Mouse (Mus musculus): ENCODE results near the gene 4930486L24Rik. TPM values are rescaled to one million over a fixed set of nuclear protein-coding genes. Genes with fewer than 3 reads are reported as not detected.

4930486L24Rik gene
- polyA plus RNA-seq (2017; shearing (Covaris generic)) = 1 to 10 TPM in 1 of 2 experiments, under 1 TPM in 1; 0.92 to 4.8 TPM

GRCm38 (mm10) chr13:60864281-60864680, at the start of gene 4930486L24Rik:
Gene 4930486L24Rik (minus strand): TSS chr13:60864475.

GRCm38 (mm10) chr13:60904780-60905179, 40.5 kb upstream of the 4930486L24Rik start, which contains the start of gene Tpbpb:
Gene Tpbpb (minus strand): TSS chr13:60904880.

GRCm38 (mm10) chr13:60897328-60897727, 33.1 kb upstream of the 4930486L24Rik start, which contains the start of gene Ctla2b:
Gene Ctla2b (minus strand): TSS chr13:60897447.

GRCm38 (mm10) chr13:60896794-60897193, 32.5 kb upstream of the 4930486L24Rik start, which contains the start of gene Gm49392:
Gene Gm49392 (minus strand): TSS chr13:60896894.

GRCm38 (mm10) chr13:60802749-60803148, 61.5 kb downstream of the 4930486L24Rik start, which contains the start of gene Ctsll3:
Gene Ctsll3 (minus strand): TSS chr13:60802849.

Other genes with a start within 250 kb of the 4930486L24Rik start
- under 1 TPM in 1 of 2 experiments, not detected in 1; 0.62 TPM for gene BC051665, start 78.1 kb downstream of the 4930486L24Rik start, polyA plus RNA-seq (2017; shearing (Covaris generic))
- not detected for gene Ctsll3, start 61.6 kb downstream of the 4930486L24Rik start, polyA plus RNA-seq (2017; shearing (Covaris generic))
- under 1 TPM; 0.29 to 0.81 TPM for gene Gm49392, start 32.4 kb upstream of the 4930486L24Rik start, polyA plus RNA-seq (2017; shearing (Covaris generic))
- gene Ctla2b, start 33.0 kb upstream of the 4930486L24Rik start, polyA plus RNA-seq (2017; shearing (Covaris generic)) = 1 to 10 TPM; 5.1 to 7.9 TPM
- not detected for gene Tpbpb, start 40.4 kb upstream of the 4930486L24Rik start, polyA plus RNA-seq (2017; shearing (Covaris generic))
- gene Gm49393, start 71.1 kb upstream of the 4930486L24Rik start, polyA plus RNA-seq (2017; shearing (Covaris generic)) = not detected
- not detected for gene Gm49391, start 72.1 kb upstream of the 4930486L24Rik start, polyA plus RNA-seq (2017; shearing (Covaris generic))
- 10 to 100 TPM; 62.2 to 75.2 TPM for gene Ctla2a, start 72.2 kb upstream of the 4930486L24Rik start, polyA plus RNA-seq (2017; shearing (Covaris generic))
- under 1 TPM in 1 of 2 experiments, not detected in 1; 0.17 TPM for gene Tpbpa, start 77.5 kb upstream of the 4930486L24Rik start, polyA plus RNA-seq (2017; shearing (Covaris generic))
- 1 to 10 TPM in 1 of 2 experiments, under 1 TPM in 1; 0.17 to 1.2 TPM for gene Ctsj, start 141.5 kb upstream of the 4930486L24Rik start, polyA plus RNA-seq (2017; shearing (Covaris generic))
- under 1 TPM in 1 of 2 experiments, not detected in 1; 0.49 TPM for gene Ctsq, start 176.2 kb upstream of the 4930486L24Rik start, polyA plus RNA-seq (2017; shearing (Covaris generic))

All from inflammation-experienced regulatory T-cells (primary cell).